Mouse (Mus musculus) brain, embryonic 14.5 days (tissue): Measurements from ENCODE around the gene Chsy1. TPM values are rescaled to one million over a fixed set of nuclear protein-coding genes. Genes with fewer than 3 reads are reported as not detected.

Experiments
- DNase-seq: peaks from one replicate; pipeline ENCODE4 v3.0.0-alpha.2; 2011; ENCODE audit warnings: low read depth
- CTCF ChIP-seq: fragments of 200-500 bp; IDR thresholded peaks from 2 replicates; pipeline ENCODE4 v1.5.1; 2012; ENCODE audit warnings: inconsistent platforms, mild to moderate bottlenecking, moderate library complexity, borderline replicate concordance; ENCODE audit not compliant: insufficient read depth, insufficient read length; ENCODE audit errors: extremely low read depth
- POLR2A ChIP-seq: fragments of 200-500 bp; IDR thresholded peaks from 2 replicates; pipeline ENCODE4 v1.6.1; 2012; ENCODE audit warnings: mild to moderate bottlenecking, inconsistent platforms, borderline replicate concordance; ENCODE audit not compliant: poor library complexity, insufficient read depth, insufficient read length, severe bottlenecking; ENCODE audit errors: extremely low read depth
- polyA plus RNA-seq: library from polyadenylated mRNA; depleted of rRNA; stranded (reverse); fragments of >200 nt; gene quantifications from 2 replicates; pipeline ENCODE4 v1.2.3, GENCODE M21; 2012; rRNA removed

Chsy1 gene
- polyA plus RNA-seq: 16.0 and 21.5 TPM in 2 replicates

DNA sequence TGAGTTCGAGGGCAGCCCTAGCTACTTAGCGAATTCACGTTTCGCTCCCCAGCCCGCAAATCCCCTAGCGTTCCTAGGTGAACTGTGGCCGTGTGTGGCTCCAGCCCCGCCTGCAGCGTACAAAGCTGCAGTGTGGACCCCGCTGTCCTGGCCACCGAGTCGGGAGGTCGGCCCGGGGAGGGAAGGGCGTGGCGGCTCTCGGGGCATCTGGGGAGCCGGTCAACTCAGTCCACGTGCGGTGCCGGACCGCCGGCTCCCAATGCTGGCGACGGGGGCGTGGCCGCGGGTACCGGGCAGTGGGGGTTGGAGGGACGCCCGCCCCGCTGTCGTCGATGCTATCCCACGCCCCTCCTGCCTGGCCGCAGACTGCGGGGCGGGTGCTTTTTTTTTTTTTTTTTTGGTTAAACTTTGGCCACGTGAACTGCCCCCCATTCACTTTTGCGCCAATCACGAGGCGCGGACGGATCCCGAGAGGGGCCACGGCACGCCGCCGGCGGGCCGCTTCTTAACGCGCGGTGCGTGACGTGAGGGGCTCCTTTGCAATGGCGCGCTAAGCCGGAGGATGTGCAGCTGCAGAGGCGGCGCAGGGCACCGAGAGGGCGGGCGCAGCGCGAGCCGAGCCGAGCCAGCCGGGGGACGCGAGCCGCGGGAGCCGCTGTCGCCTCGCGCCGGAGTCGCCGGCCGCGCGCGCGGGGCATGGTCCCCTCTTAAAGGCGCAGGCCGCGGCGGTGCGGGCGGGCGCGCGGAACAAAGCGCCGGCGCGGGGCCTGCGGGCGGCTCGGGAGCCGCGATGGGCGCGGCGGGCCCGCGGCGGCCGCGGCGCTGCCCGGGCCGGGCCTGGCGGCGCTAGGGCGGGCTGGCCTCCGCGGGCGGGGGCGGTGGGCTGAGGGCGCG is at the start of gene Chsy1:
Gene Chsy1 (plus strand): TSS at position 555 of the 894 bp plus-strand sequence.
- TF ChIP-seq POLR2A (peak; percentile 80), CTCF (no peak)
- DNase-seq: peak; percentile 97

DNA sequence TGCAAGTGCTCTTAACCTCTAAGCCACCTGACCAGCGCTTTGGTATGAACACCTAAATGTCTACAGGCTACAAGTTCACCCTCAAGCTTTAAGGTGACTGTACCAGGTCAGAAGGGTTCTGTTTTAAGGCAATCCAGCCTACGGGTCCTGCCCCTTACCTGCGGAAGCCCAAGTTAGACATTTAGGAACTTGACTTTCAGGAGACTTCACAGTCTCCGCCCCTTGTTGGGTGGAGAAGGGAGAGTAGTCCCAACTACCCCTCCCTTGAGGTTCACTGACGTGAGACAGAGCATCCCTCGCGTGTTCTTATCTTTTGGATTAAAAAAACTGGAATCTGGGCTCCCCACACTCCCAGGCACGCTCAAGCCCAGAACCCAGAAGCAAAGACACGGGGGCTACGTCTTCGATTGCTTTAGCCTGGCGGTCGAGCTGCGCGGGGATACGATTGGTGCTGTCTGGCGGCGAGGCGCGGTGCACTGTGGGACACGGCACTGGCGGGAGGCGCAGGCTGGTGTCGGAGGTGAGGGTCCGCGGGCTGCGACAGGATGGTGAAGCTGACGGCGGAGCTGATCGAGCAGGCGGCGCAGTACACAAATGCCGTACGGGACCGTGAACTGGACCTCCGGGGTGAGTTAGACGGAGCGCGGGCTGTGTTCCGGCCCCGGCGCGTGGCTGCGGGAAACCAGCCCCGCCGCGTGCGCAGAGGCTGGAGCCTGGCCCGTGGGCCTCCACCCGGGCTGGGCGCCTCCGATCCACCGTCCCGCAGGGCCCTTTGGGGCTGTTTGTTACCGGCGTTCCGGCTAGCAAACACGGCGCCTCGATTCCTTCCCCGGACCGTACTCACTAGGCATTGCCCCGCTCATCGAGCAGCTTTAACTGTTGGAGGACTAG is 49.0 kb upstream of the Chsy1 start:
- TF ChIP-seq POLR2A (peak; percentile 76; the same call in 1 of the 2 replicates), CTCF (no peak)
- DNase-seq: peak; percentile 96

DNA sequence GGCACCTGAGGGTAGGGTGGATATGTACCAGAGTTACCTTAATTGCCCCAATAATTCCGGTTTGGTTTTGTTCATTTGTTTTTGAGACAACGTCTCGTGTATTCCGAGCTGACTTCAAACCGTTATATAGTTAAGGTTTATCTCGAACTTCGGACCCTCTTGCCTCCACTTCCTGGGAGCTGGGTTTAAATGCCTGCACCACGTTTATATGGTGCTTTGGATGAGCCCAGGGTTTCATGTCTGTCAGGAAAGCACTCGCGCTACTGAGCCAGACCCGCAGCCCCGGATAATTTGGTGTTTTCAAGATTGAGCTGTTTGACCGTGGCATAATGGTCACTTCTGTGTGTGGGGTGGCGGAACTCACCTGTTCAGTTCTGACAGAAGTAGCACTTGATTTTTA is 48.3 kb upstream of the Chsy1 start:
- no peak for DNase-seq
- no peak for TF ChIP-seq POLR2A
- TF ChIP-seq CTCF: no peak

DNA sequence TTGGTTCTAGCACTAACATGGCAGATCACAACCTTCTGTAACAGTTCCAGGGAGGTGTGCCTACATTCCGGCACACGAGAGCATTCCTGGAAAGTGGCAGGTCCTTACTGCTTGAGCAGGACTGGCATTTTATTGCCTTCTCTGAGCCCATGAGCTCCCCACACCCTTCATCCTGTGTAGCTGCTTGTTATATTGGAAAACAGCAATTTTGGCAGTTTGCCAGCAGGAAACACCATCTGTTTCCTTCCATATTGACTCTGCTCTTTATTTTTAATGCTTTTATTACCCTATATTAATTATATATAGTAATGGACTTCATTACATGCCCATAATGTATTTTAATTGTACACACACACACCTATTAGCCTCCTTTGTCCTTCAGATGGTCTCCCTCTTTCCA is 32.9 kb upstream of the Chsy1 start:
- TF ChIP-seq CTCF (no peak), POLR2A (no peak)
- peak; percentile 73 for DNase-seq

DNA sequence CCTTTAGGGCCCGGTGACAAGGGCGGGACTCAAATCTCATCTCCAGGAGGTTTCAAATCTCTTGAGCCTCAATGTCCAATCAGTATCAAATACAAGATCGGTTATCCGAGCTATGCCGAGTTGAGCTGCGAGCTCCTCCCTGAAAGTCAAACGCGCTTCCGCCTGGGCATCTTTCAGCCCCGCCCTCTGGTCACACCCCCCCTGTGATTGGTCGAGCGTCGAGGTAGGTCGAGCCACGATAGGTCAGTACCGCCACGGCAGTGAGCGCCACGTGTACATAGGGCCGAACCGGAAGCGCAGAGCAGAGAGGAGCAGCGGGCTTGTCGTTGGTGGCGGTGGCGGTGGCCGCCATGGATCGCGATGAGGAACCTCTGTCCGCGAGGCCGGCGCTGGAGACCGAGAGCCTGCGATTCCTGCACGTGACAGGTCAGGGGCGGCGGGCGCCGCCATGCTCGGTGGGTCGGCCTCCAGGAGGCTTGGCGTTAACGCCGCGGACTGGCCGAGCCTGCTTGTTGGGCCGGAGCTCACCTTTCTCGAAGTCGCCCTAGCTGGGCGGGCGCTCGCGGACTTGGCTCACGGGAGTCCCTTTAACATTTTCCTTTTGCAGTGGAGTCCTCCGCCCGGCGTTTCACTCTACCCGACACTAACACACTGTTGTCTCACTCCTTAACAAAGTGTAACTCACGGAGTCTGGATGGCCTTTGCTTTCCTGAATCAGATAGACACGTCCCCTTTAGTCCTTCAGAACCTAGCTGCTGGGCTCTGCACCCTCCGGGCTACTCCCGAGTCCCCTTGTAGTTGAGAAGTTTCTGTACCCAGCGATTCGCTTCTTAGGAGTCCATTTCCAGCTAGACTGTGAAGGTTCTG is 29.7 kb upstream of the Chsy1 start, which contains the start of gene Selenos:
Gene Selenos (plus strand): TSS at position 286 of the 867 bp plus-strand sequence.
- peak; percentile 71; the same call in 1 of the 2 replicates for TF ChIP-seq POLR2A
- TF ChIP-seq CTCF: no peak
- peak; percentile 99 for DNase-seq

DNA sequence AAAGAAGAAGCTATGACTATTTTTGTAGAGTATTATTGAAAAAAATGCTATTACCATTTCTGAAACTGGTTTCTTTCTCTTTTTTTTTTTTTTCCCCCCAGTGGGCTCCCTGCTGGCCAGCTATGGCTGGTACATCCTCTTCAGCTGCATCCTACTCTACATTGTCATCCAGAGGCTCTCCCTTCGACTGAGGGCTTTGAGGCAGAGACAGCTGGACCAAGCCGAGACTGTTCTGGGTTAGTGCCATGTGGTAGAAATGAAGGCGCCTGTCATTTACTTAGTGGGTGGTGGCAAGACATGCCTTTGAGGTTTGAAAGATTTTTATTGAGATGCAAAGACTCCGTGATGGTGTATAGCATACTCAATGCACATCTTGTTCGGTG is 29.1 kb upstream of the Chsy1 start:
- DNase-seq: no peak
- TF ChIP-seq POLR2A (no peak), CTCF (no peak)

DNA sequence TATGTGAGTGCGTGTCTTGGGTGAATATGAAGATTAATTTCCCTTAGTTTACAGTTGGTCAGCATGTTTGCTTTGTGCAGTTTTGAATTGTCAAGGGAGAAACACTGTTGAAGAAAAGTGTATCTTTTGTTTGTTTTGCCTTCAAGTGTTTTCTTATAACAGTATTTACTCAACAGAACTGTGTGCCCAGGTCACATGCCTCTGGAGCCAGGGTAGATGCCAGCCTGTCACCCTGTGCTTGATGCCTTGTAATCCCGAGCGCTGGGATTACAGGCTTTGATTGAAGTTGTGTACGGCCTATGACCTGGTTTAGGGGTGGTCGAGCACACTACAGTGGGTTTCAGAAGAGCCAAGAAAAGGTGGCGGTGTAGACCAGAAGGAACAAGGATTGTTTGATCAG is 25.6 kb upstream of the Chsy1 start:
- TF ChIP-seq CTCF (no peak), POLR2A (no peak)
- no peak for DNase-seq

DNA sequence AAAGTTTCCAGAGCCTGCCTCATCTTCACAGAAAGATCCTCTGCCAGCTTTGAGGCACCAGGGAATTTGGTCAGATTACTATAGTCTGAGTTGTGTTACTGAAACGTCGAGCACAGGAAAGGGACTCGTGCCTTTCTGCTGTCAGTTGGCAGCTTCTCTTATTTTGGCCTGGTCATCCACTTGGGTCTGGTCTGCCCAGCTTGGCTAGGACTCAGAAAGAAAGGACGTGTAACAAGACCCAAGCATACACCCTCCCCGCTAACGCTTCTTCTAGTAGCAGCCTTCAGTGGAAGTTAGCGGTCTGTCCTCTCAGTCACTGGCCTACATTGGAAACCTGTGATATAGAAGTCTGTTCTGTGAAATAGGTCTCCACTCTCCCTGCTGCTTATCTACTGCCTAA is 24.8 kb upstream of the Chsy1 start:
- no peak for DNase-seq

DNA sequence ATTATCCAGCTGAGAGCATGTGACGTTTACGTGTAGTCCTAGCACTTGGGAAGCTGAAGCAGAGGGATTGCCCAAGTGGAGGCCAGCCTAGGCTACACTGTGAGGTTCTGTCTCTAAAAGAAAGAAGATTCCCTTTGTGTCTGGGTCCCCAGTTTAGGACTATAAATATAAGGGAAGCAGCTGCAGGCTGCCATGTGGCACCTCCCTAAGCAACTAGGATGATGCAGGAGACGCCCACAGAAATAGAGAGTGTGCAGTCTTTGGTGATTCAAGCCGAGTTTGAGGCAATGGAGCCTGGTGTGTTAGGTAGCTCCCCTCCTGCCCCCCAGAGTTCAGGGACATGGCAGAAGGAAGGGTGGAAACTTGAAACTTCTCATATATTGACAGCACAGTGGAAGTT is 21.7 kb upstream of the Chsy1 start:
- no peak for DNase-seq
- TF ChIP-seq CTCF (no peak), POLR2A (no peak)

More for the DNA sequence above, 24.8 kb upstream of the Chsy1 start:
- TF ChIP-seq CTCF (no peak), POLR2A (no peak)

DNA sequence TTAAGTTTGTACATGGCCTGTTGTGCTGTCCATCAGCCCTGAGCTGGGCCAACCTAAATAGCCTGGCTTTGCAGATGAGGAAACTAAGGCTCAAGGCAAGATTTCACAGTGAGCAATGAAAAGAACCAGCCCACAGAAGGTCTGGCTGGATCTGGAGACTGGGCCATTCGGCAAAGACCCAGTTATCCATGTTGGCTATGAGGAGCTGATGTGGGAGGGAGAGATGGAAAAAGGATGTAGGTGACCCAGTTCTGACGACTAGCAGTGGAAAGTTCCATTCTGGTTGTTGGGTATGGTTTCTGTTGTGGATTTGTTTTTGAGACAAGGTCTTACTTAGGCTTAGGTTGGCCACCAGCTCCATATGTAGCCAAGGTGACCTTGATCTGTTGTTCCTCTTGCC is 21.2 kb upstream of the Chsy1 start:
- DNase-seq: no peak
- TF ChIP-seq POLR2A (no peak), CTCF (no peak)

DNA sequence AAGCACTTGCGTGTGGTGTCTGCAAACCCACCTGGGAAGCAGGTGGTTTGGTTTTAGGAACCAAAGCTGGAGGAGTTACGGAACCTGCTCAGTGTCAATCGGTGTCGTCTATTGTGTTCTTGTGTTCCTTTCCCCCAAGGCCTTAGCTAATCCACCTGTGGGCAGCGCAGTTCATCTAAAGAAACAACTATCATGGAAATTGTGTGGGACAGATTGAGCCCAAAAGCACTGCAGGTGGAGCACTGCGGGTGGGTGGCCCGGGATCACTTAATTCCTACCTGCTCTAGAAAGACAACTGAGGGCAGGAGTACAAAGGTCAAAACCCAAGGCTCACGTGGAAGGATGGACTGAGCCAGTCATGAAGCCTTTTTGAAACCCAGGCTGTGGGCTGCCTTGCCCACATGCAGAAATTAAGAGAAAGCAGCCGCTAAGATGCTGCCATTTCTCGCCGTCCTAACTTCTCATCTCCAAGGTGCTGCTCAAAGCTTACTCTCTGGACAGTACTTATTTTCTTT is 18.6 kb upstream of the Chsy1 start:
- TF ChIP-seq POLR2A: no peak
- TF ChIP-seq CTCF: no peak

DNA sequence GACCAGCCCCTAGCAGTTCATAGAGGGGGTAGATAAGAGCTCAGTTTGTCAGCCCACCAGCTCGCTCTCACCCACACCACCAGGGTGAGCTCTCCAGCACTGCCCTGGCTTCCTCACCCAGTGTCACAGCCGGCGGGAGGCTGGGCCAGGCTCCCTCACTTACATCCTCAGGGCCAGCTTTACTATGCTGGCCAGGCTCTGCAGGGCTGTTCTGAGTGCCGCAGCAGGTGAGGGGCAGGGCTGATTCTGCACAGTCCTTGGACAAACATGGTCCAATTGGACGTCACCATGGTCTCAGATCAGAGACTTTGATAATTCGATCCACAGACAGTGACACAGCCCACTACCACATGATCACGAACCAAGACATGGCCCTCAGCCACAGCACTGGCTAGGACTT is 17.8 kb upstream of the Chsy1 start:
- DNase-seq: no peak
- no peak for TF ChIP-seq CTCF
- no peak for TF ChIP-seq POLR2A

More for the DNA sequence above, 18.6 kb upstream of the Chsy1 start:
- DNase-seq: no peak
